ENCODE assay signal across 17 mouse cellular contexts in genomic region chr1:162469752-162470280, GRCm38 (mm10). TPM values are rescaled to one million over a fixed set of nuclear protein-coding genes. Genes with fewer than 3 reads are reported as not detected.
DNase-seq lines count a peak whose midpoint lies in the region; TF ChIP-seq lines count a peak whose summit lies in the region.
"Had no signal": no experiment of that assay in that cellular context is flagged by ENCODE, and none has a peak within 500 bp of the region (broad histone marks: within the 10 kb centered on the region; RNA-seq: fewer than 3 reads in every experiment).

No protein-coding gene starts in this region.

- peaks cover 3% of the 10 kb centered on the region for H3K36me3 ChIP-seq in heart, adult 2 months (ENCODE audit: control insufficient read depth, insufficient read depth, low read length)
- H3K36me3 ChIP-seq: hindbrain, embryonic 12.5 days; liver, embryonic 13.5 days; midbrain, embryonic 12.5 days; neural tube, embryonic 15.5 days had no signal

- H3K4me1 ChIP-seq in heart, adult 2 months (ENCODE audit: control insufficient read depth, insufficient read depth, low read length), result no peaks in the 10 kb centered on the region; the same call in 1 of the 2 replicates
- H3K4me1 ChIP-seq: hindbrain, embryonic 12.5 days; liver, embryonic 13.5 days had no signal

- no peak overlapping the region for H3K9ac ChIP-seq in heart, adult 2 months (ENCODE audit: low read depth, low read length)
- H3K9ac ChIP-seq: forebrain, embryonic 13.5 days; hindbrain, embryonic 12.5 days; liver, embryonic 13.5 days; midbrain, embryonic 12.5 days; neural tube, embryonic 15.5 days had no signal

- DNase-seq in adrenal gland, postnatal 14 days, result peak; percentile 19
- DNase-seq in adrenal gland, adult 18-20 months (ENCODE audit: low spot score in 2 of 2), result no peak
- DNase-seq in heart, adult 2 months, result peak in 1 of 2 experiments; percentile 7
- DNase-seq in heart, postnatal 25 days (ENCODE audit: low spot score), result no peak
- peak; percentile 35 for DNase-seq in kidney, postnatal 14 days
- no peak for DNase-seq in kidney, postnatal 10 days
- DNase-seq in testis, postnatal 10 days (ENCODE audit: low spot score), result peak; percentile 47
- DNase-seq: cerebellum, adult 8-10 months; gastrocnemius, postnatal 14 days; liver, embryonic 13.5 days; lung, adult 2 months; lung, postnatal 14 days; thymus, postnatal 14 days had no signal

- intact Hi-C loops in heart, adult 2 months (cut with DNase I), result loop anchor here (10.0 kb wide), 1 partner anchor 115 kb away; no protein-coding TSS in a partner anchor
- intact Hi-C loops in heart, postnatal 25 days (cut with DNase I), result no loop called here

- no peak overlapping the region for H3K4me3 ChIP-seq in heart, adult 2 months
- H3K4me3 ChIP-seq: forebrain, embryonic 13.5 days; hindbrain, embryonic 12.5 days; liver, embryonic 13.5 days; midbrain, embryonic 12.5 days; neural tube, embryonic 15.5 days had no signal

- TF ChIP-seq EP300 in heart, adult 2 months (IDR thresholded peaks at IDR 0.05; ENCODE audit: insufficient read depth, low read depth, low read length), result peak; percentile 22; the same call in 1 of the 2 replicates

- H3K27me3 ChIP-seq in heart, adult 2 months (ENCODE audit: control insufficient read depth, insufficient read depth, low read length), result no peaks in the 10 kb centered on the region
- H3K27me3 ChIP-seq: neural tube, embryonic 15.5 days had no signal

- no peak for TF ChIP-seq CTCF in heart, adult 2 months (IDR thresholded peaks at IDR 0.05)

- 35% methylated on average over 2 of the region's 2 CpGs for WGBS in heart, adult 2 months

- H3K27ac ChIP-seq in heart, adult 2 months, result peak overlapping the region; percentile 21
- H3K27ac ChIP-seq: forebrain, embryonic 13.5 days; hindbrain, embryonic 12.5 days; liver, embryonic 13.5 days; midbrain, embryonic 12.5 days; neural tube, embryonic 15.5 days had no signal

- TF ChIP-seq POLR2A in heart, adult 2 months (IDR thresholded peaks at IDR 0.05; ENCODE audit: insufficient read depth, low read depth, low read length), result no peak

- no peaks in the 10 kb centered on the region for H3K79me2 ChIP-seq in heart, adult 2 months (replicated peaks; ENCODE audit: control insufficient read depth, insufficient read depth, low read length)

RNA-seq across cellular contexts. Expression of gene Dnm3, which starts 8.0 kb away (rescaled TPM):
- 10.4 and 17.0 TPM in 2 replicates for total RNA-seq in adrenal gland, postnatal 14 days (2021)
- total RNA-seq in adrenal gland, adult 18-20 months (2021), result 10 to 100 TPM in 1 of 2 experiments, 1 to 10 TPM in 1; 8.6 to 15.4 TPM
- total RNA-seq in heart, adult 2 months (2021), result 1 to 10 TPM; 5.9 to 7.8 TPM
- 1.5 and 2.9 TPM in 2 replicates for polyA plus RNA-seq in heart, adult 2 months (2012; rRNA removed)
- total RNA-seq in heart, postnatal 25 days (2021), result 1 to 10 TPM; 4.7 to 7.4 TPM

Comparison
In these comparisons a context has a peak if more than half of its experiments do, and no peak if none do; other contexts are left out.
1. DNase-seq: peak in adrenal gland, postnatal 14 days (single experiment), kidney, postnatal 14 days (single experiment) and testis, postnatal 10 days (single experiment); none in adrenal gland, adult 18-20 months (0 of 2), heart, postnatal 25 days (single experiment) and kidney, postnatal 10 days (single experiment).